Mouse (Mus musculus): ENCODE measurements around the gene 2700097O09Rik.
"Not testable (repeated sequence)": the region's sequence is repeated elsewhere in the genome, so short reads cannot be mapped to it uniquely, and the experiment has no call there.

Gene 2700097O09Rik

GRCm38 (mm10) chr12:55027088-55027487 lies 52.8 kb downstream of the 2700097O09Rik start:
- no peak for DNase-seq

- DNase-seq, result no peak
These were observed 56.6 kb downstream of the 2700097O09Rik start for GRCm38 (mm10) chr12:55023284-55023683.

GRCm38 (mm10) chr12:55019421-55019877 lies 60.5 kb downstream of the 2700097O09Rik start:
- no peak for DNase-seq

GRCm38 (mm10) chr12:55017119-55017721 lies 62.7 kb downstream of the 2700097O09Rik start:
- DNase-seq, result no peak

GRCm38 (mm10) chr12:55016339-55017118 lies 63.4 kb downstream of the 2700097O09Rik start:
- no peak for DNase-seq

- no peak for DNase-seq
These were observed 64.5 kb downstream of the 2700097O09Rik start for GRCm38 (mm10) chr12:55015428-55015827.

GRCm38 (mm10) chr12:55013626-55014398 lies 66.1 kb downstream of the 2700097O09Rik start, which contains the start of gene Baz1a:
Baz1a (minus strand) TSS chr12:55014348.
- no peak for DNase-seq

- no peak for DNase-seq
These were observed 66.9 kb downstream of the 2700097O09Rik start for GRCm38 (mm10) chr12:55013031-55013430.

- DNase-seq, result no peak
These were observed 72.4 kb downstream of the 2700097O09Rik start for GRCm38 (mm10) chr12:55007361-55008008.

- no peak for DNase-seq
These were observed 73.8 kb downstream of the 2700097O09Rik start for GRCm38 (mm10) chr12:55006071-55006470.

- no peak for DNase-seq
These were observed 75.5 kb downstream of the 2700097O09Rik start for GRCm38 (mm10) chr12:55004396-55004795.

GRCm38 (mm10) chr12:55003843-55004242 lies 76.1 kb downstream of the 2700097O09Rik start:
- no peak for DNase-seq

- not testable (repeated sequence) for DNase-seq
These were observed 77.4 kb downstream of the 2700097O09Rik start for GRCm38 (mm10) chr12:55002532-55002931.

- DNase-seq, result peak in 1 of 2 experiments; percentile 9
These were observed 80.8 kb downstream of the 2700097O09Rik start for GRCm38 (mm10) chr12:54999016-54999690.

- no peak for DNase-seq
These were observed 81.5 kb downstream of the 2700097O09Rik start for GRCm38 (mm10) chr12:54998411-54998810.

GRCm38 (mm10) chr12:54996979-54997474 lies 82.9 kb downstream of the 2700097O09Rik start:
- DNase-seq, result no peak

- DNase-seq, result no peak
These were observed 83.9 kb downstream of the 2700097O09Rik start for GRCm38 (mm10) chr12:54995965-54996364.

All from kidney, postnatal 4 days (tissue).